Mouse (Mus musculus) adrenal gland, postnatal 25 days (tissue): ENCODE measurements around the gene Cxcr1. TPM values are rescaled to one million over a fixed set of nuclear protein-coding genes. Genes with fewer than 3 reads are reported as not detected.

Experiments used
- DNase-seq: peaks from one replicate; pipeline ENCODE4 v3.0.0; 2021; ENCODE audit warnings: mixed read lengths
- long read RNA-seq: library from polyadenylated mRNA; stranded (forward); transcript quantifications from one replicate; pipeline ENCODE4 v2.0.0, GENCODE M21; 2021
- total RNA-seq: library from RNA; stranded (reverse); gene quantifications from 2 replicates; pipeline ENCODE4 v1.2.3, GENCODE M21; 2021

Cxcr1 gene
- not detected in 2 replicates for total RNA-seq
- long read RNA-seq = 0 reads

DNA sequence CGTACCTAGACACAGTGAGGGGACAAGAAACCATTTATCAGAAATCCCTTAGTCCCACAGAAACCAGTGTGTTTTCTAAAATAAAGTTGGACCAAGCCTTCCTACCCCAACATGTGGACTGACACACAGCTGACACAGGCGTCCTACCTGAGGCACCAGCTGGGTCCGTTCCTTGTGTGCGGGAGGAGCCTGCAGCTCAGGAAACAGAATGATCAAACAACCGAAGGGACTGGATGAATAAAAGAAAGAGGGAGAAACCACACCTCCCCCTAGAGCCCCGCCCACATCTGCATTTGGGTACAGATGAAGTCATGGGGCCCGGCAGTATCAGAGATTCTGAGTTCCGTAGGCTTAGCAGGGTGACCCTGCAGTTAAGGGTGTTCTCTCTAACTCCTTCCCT, at the start of gene Cxcr1:
TSS of gene Cxcr1 (minus strand) at position 187 of the 400 bp plus-strand sequence.
- DNase-seq = no peak

DNA sequence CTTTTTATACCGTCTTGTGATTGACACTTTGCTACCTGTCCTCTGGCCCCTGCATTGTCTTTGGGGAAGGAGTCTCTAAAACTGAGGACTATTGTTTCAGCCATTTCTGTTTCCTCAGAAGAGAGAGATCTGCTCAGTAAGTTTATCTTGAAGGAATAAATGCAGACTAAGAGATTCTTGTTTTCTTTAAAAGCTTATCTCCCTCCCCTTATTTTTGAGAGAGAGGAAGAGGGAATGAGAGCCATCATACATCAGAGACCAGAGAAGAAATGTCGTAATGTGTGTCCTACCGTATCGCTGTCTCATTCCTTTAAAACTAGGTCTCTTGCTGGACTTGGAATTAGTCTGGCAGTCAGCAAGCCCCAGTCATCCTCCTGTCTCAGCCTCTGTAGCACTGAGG, 46.4 kb upstream of the Cxcr1 start:
- no peak for DNase-seq

DNA sequence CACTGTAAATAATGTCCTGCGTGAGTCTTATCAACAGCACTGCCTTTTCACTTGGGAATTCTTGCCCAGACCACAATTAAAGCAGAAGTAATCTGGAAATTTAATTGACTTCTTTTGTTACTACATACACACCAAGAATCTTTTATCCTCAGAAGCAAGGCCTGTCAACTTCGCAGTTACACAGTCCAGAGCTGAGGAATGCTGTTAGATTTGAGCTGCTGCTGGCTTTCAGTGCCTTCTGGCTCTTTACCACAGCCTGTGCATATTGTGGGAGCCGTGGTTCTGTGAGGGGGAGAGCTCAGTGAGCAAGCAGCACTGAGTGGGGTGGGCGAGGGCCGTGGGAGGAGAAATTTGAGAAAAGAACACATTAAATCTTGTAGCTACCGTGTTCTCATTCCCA, 45.9 kb upstream of the Cxcr1 start:
- no peak for DNase-seq

DNA sequence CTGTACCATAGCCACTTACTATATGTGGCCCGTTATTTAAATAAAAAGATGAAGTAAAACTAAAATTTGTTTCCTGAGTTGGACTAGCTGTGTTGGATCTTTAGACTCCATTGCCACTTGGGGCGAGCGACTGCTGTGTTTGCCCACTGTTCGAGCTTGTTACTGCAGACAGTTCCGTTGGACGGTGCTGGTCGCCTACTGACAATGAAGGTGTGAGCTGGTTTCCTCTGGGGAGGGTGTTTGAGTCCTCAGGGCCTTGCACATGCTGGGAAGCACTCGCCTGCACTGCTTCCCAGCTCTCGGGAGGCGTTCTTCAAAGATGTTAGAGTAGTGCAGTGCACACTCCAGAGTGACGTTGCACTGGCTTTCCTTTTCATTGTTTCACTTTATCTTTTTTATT, 45.2 kb upstream of the Cxcr1 start:
- no peak for DNase-seq

- DNase-seq = no peak
These were observed 44.7 kb upstream of the Cxcr1 start for GRCm38 (mm10) chr1:74239162-74239561.

GRCm38 (mm10) chr1:74238136-74238535, 43.7 kb upstream of the Cxcr1 start:
- DNase-seq = no peak

- DNase-seq = no peak
These were observed 43.2 kb upstream of the Cxcr1 start for GRCm38 (mm10) chr1:74237671-74238070.

DNA sequence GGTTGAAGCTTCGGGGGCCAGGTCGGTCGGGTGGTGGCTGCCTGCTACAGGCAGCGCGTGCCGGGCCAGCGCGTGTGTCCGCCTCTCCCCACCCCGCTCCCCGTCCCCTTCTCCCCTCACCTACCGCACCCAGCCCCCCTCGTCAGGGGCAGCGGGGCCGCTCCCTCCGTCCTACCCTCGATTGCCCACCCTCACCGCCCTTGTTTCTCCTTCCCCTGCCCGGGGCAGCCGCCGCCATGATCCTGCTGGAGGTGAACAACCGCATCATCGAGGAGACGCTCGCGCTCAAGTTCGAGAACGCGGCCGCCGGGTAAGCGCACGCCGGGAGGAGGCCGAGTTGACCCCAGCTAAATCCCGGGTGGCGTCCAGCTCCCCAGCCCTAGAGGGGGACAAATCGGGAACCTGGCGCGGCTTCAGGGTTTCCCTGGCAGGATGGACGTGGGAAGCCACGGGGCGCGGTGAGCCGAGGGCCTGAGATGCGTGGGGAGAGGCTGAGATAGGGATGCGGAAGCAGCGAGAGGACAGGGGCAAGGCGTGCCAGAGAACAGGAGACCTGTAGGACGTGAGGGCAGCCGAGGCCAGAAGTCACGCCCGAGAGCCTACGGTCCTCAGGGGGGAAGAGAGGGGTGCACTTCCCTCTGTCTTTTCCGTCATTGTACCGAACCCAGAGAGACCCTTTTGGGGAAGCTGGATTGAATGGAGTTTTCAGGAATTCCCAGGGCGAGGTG, 42.3 kb upstream of the Cxcr1 start:
- DNase-seq = peak; percentile 42

GRCm38 (mm10) chr1:74235938-74236589, 41.6 kb upstream of the Cxcr1 start, which contains the start of gene Arpc2:
Gene Arpc2, plus strand, starts transcription at chr1:74236084.
- peak; percentile 97 for DNase-seq

DNA sequence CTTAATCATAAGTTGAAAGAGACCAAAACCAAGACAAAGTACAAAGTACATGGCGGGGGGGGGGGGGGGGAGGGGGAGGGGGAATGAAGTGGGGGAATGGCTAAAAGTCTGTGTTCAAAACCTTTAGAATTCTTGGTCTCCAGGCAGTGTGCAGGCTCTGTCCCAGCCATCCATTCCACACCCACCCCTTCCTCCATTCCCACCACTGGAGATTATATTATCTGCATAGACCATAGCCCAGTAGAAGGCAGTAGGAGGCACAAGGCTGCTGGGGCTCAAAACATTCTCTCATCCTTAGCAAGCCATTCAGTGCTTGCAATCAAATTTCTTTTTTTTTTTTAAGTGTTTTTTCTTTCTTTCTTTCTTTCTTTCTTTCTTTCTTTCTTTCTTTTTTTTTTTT, 36.6 kb upstream of the Cxcr1 start:
- no peak for DNase-seq

DNA sequence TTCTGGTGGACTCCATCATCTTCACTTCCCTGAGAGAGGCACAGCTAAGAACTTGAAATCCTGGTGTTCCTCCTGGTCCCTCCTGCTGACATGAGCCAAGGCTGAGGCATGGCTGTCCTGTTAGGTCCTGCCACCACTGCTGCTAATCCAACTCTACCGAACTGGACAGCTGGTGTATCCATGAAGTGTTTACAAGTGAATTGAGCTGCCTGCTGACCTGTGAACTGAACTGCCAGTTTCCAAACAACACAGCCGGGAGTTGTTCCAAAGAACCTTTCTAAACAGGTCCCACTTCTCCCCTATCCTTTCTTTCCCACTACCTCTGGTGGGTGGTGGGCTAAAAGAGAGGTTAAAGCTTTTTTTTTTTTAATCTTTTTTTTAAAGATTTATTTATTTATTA, 35.5 kb upstream of the Cxcr1 start:
- DNase-seq = no peak

- no peak for DNase-seq
These were observed 32.9 kb upstream of the Cxcr1 start for GRCm38 (mm10) chr1:74227317-74227716.

DNA sequence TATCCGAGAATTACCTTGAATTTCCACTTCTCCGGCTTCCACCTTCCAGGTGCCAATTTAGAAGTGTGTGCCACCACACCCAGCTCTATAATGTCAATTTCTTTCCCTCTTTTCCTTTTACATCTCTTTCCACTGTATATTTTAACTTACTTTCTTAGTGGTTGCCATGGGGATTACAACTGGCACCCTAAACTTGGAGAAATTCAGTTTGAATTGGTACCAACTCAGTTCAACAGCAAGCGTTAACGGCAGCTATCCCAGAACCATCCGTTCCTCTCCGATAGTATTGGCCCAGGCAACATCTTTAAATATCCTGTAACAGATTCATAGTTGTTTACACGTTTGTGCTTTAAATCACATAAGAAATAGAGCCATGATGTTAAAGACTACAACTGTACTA, 25.5 kb upstream of the Cxcr1 start:
- no peak for DNase-seq

- DNase-seq = no peak
These were observed 14.5 kb upstream of the Cxcr1 start for GRCm38 (mm10) chr1:74208941-74209340.

GRCm38 (mm10) chr1:74207906-74208305, 13.5 kb upstream of the Cxcr1 start:
- no peak for DNase-seq

GRCm38 (mm10) chr1:74206642-74207041, 12.2 kb upstream of the Cxcr1 start:
- DNase-seq = no peak

GRCm38 (mm10) chr1:74205881-74206280, 11.4 kb upstream of the Cxcr1 start:
- DNase-seq = no peak

- DNase-seq = no peak
These were observed 9.0 kb upstream of the Cxcr1 start for GRCm38 (mm10) chr1:74203457-74203856.

- no peak for DNase-seq
These were observed 6.8 kb upstream of the Cxcr1 start for GRCm38 (mm10) chr1:74201048-74201844.

- DNase-seq = no peak
These were observed 4.6 kb upstream of the Cxcr1 start for GRCm38 (mm10) chr1:74199046-74199445.

DNA sequence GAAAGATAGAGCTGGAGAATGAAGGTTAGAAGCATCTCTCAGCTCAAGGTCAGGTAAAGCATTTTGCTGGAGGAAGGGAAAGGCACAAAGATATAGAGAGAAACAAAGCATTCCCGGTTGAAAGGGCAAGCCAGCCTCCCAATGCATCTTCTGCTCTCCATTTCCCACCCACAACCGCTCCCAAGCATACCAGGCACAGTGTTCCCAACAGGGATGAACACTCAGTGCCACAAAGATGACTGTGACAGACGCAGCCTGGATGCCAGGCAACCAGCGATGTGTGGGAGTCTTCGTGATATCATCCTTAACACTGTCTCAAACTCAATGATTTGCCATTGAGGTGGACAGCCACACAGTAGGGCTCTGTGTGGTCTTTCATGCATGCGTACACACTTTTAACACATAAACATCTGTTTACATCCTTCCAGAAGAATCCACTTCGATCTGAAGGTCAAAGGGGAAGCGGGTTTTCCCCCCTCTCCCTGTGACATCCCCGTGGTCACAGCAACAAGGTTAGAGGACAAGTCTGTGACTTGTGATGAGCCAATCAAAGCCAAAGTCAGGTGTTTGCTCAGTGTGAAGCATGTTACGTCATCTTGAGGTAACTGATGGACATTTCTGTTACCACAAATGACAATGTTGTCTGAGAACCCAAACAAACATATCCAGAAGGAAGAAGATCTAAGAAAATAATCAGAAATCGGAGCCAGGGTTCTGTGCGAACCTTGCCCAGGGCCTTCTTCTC, 3.5 kb upstream of the Cxcr1 start:
- no peak for DNase-seq
